Mouse (Mus musculus) naive thymus-derived CD4-positive, alpha-beta T cell, adult 5 months (primary cell): ENCODE data around the gene Abcb10. TPM values are rescaled to one million over a fixed set of nuclear protein-coding genes. Genes with fewer than 3 reads are reported as not detected.

ENCODE experiments used
- polyA plus RNA-seq: library from polyadenylated mRNA; unstranded; fragments of 100-300 nt; shearing (Covaris generic); gene quantifications from one replicate; pipeline ENCODE4 v1.2.1, GENCODE M21; 2017

The Abcb10 gene
- polyA plus RNA-seq, result 1.2 TPM

DNA sequence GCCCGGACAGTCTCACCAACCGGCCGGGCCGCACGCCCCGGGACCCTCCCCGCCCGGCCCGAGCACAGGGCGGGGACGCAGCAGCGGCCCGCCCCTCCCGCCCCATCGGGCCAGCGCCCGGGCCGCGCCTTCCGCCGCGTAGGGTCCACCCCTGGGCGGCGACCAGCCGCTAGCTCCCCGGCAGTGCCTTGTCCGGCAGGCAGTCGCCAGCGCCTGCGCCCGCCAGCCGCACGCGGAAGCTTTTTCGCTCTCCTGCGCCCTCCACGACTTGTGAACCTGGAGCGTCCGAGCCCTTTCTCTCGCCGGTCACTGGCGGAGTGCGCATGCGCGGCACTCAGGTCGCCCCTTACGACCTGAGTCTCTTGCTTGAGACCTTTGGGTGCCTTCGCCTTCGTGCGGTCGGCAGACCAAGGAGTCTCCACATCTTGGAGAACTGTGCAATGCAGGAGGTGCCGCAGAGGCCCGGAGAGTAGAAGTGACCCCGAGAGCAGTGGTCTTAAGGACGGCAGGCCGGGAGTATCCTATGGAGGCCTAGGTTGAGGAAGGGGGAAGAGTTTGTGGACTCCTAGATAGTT, at the start of gene Abcb10:
TSS of gene Abcb10 (minus strand) at position 297 of the 575 bp plus-strand sequence.

DNA sequence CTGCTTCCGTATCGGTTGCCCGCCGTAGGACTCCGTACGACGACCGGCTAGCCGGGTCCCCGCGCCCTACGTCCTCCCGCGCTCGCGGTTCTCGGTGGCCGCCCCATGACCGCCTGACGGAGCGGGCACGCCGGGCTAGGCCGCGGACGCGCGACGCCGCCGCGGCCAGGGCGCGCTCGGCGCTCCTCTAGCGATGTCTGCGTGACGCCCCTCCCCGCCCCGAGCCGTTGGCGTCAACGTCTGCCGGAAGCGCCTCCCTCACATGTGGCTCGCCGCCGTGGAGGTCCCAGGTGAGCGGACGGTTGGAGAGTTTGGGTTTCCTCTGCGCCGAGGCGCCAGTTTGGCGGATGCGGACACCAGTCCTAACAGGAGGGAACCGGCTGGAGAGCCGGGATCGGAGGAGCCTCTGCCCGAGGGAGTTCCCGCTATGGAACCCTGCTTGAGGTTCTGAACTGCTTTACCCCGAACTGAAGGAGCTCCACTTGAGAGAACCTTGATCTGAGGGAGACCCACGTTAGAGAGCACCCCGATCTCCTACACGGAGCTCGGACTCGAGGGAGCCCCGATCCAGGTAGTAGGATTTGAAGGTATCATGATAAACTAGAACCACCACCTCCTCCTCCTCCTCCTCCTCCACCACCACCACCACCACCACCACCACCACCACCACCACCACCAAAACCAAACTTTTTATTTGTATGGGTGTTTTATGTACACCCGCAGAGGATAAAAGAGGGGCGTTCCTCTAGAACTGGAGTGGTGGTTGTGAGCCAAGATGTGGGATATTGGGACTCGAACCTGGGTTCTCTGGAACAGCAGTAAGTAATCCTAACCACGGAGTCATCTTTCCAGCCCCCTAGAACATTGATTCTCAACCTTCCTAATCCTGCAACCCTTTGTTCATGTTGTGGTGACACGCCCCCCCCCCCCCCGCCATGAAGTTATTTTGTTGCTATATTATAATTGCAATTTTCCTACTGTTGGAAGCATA, 38.6 kb upstream of the Abcb10 start, which contains the start of the genes Taf5l and Urb2:
TSS of gene Taf5l (minus strand) at position 161 of the 991 bp plus-strand sequence.
TSS of gene Urb2 (plus strand) at position 272 of the 991 bp plus-strand sequence.

DNA sequence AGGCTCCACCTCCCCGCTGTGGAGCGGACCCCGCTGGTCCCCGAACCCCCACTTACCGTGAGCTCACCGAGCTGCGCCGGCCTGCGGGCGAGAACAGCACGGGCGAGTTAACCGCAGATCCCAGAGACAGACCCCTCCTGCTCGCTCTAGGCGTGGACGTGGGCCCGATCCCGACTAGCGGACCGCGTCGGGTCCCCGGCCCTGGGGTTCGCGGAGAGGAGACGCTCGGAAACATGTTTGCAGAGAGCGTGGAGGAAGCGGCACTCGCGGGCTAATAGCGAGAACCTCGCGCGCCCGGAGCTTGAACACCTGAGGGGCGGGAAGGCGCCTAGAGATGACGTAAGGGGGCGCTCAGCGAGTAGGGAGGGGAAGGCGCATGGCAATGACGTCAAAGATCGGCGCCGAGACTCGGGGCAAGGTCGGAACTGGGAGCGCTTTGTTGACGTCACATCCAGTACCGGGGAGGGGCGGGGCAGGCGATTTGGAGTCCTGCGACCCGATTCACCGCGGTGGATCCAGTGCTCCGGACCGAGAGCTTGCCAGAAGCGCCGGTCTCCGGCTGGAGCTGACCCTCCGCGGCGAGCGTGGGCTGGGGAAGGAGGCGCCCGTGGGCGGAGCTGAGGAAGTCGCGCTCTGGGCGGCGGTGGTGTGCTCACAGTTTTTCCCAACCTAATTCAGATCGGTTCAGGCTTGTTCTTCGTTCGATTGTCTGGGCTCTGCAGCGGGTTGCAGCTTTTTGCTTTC, 33.8 kb downstream of the Abcb10 start, which contains the start of gene Nup133:
TSS of gene Nup133 (minus strand) at position 324 of the 744 bp plus-strand sequence.

Other genes starting within 250 kb of the Abcb10 start
- gene Rab4a, start 177.1 kb downstream of the Abcb10 start, polyA plus RNA-seq, result 13.3 TPM
- 34.0 TPM for gene Ccsap, start 122.9 kb downstream of the Abcb10 start, polyA plus RNA-seq
- gene Acta1, start 88.4 kb downstream of the Abcb10 start, polyA plus RNA-seq, result 0.45 TPM
- 21.9 TPM for gene Nup133, start 33.9 kb downstream of the Abcb10 start, polyA plus RNA-seq
- 111 TPM for gene Taf5l, start 38.3 kb upstream of the Abcb10 start, polyA plus RNA-seq
- 12.8 TPM for gene Urb2, start 38.4 kb upstream of the Abcb10 start, polyA plus RNA-seq
- 49.2 TPM for gene Galnt2, start 248.3 kb upstream of the Abcb10 start, polyA plus RNA-seq